Mouse (Mus musculus) left cerebral cortex, adult 2 months (tissue): ENCODE measurements around the gene Syde2. TPM values are rescaled to one million over a fixed set of nuclear protein-coding genes. Genes with fewer than 3 reads are reported as not detected.
"Not testable (repeated sequence)": the region's sequence is repeated elsewhere in the genome, so short reads cannot be mapped to it uniquely, and the experiment has no call there.

Source experiments
- DNase-seq, 2 experiments: peaks; one replicate each; pipeline ENCODE4 v3.0.0; 2021 to 2022; ENCODE audit warnings: low spot score in 2 of 2, mixed read lengths in 1 of 2; ENCODE audit errors: extremely low spot score in 1 of 2
- H3K27ac ChIP-seq: fragments of 200-600 bp; 2 replicates; pipeline ENCODE4 v1.8.1; 2022
- H3K4me3 ChIP-seq: fragments of 200-600 bp; 2 replicates; pipeline ENCODE4 v1.8.1; 2022
- CTCF ChIP-seq: fragments of 200-600 bp; IDR thresholded peaks from 2 replicates; pipeline ENCODE4 v1.8.1; 2022; ENCODE audit warnings: antibody characterized with exemption, mild to moderate bottlenecking, moderate library complexity
- intact Hi-C: fragments of 180-260 bp; cut with DNase I; formaldehyde crosslinking; loops from one replicate; pipeline ENCODE4 v1.15.1; 2025
- total RNA-seq, 2 experiments: library from RNA; stranded (reverse); gene quantifications; 2 replicates each; pipeline ENCODE4 v1.2.3; 2021

Gene Syde2
- total RNA-seq, 2 experiments from 2014 or later: 2.8 to 3.4 TPM

DNA sequence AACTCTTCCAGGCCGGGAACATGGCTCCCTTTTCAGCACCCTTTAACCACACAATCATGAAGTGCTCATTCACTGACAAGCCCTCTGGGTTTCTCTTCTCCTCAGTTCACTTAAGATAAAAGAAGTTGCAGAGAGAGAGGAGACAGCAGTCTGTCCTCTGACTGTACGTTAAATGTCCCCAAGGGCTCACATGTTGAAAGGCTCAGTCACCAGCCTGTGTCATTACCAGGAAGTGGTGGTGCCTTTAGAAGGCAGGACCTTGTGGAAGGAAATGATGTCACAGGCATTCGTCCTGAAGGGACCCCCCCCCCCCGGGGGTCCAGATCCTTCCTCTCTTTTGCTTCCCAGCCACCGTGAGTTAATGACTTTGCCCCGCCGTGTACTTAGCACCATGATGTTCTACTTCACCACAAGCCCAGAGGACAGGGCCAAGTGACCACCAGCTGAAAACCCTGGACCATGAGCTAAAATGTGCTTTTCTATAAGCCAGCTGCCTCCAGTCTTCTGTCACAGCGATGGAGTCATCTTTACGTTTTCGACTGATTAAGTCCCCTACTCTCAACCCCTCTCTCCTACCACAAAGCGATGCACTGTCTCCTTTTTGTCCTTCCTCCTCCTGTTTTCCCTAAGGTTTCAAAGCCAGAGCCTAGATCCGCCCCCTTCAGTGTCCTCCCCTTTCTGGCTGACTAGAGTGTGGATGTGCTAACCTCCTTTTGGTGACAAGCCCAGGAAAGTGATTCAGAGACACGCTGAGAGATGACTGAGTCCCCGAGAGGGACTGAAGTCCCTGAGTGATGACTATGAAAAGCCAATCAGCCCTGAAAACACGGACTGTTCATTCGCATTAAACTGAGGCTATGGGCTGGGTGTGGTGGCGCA is 36.1 kb upstream of the Syde2 start:
- Histone ChIP-seq H3K4me3 (no peak overlapping the region), H3K27ac (no peak overlapping the region)
- intact Hi-C loops: loop anchor here (2.0 to 5.0 kb wide), 2 partner anchors 106 to 121 kb away; no protein-coding TSS in a partner anchor
- TF ChIP-seq CTCF: no peak
- DNase-seq: no peak

DNA sequence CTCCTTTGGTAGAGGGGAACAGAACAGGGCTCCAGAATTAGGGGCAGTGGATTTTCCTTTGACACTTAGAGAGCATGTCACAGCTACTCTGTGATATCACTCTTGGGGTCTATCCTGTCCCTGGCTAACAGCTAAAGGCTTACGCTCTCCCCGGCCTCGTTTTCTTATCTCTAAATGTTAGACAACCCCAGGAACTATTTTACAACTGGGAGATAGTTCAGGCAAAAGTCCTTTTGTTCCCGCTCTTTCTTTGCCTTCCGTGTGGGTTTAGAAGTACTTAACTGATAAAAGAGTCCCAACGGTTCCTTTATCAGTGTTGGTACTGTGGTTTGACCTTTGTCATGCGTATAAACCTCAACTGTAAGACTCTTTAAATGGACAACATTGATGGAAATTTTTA is 34.7 kb upstream of the Syde2 start:
- no peak for DNase-seq
- H3K4me3 ChIP-seq: no peak overlapping the region
- intact Hi-C loops: loop anchor here (5.0 kb wide), 1 partner anchor 104 kb away; no protein-coding TSS in a partner anchor
- no peak for TF ChIP-seq CTCF
- H3K27ac ChIP-seq: no peak overlapping the region

DNA sequence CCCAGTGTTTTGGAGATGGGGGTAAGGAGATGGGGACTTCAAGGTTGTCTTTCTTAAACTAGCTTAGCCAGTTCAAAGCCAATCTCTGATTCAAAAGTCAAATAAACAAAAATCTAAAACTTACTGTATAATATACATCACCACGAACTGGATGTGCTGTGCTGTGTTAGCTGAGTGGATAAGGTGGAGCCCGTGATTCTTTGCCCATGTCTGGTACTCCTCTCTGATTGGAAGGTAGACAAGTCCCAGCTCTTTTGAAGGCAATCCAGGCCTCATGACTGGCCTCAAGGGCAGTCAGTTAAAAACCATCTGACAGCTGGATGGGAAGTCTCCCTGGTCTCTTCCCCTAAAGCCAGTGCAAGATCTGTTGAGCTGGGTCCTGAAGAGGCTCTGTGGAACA is 34.3 kb upstream of the Syde2 start:
- no peak for DNase-seq
- H3K4me3 ChIP-seq: no peak overlapping the region
- TF ChIP-seq CTCF: no peak
- intact Hi-C loops: loop anchor here (5.0 kb wide), 1 partner anchor 104 kb away; no protein-coding TSS in a partner anchor
- H3K27ac ChIP-seq: no peak overlapping the region

DNA sequence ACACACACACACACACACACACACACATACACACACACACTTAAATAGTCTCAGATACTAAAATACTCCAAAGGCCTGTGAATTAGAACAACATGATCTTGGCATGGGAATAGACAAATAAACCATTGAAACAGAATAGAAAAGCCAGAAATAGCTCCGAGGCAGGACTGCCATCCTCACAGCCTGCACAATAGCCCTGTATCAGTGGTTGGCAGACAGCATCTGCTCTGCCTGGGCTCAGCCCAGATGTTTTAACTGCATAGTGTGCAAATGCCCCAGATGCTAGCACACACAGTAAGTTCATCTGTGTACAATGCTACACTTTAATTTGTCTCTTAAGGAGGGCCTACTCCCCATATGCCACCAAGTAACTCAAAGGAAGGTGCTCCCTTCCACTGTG is 27.8 kb upstream of the Syde2 start:
- no peak overlapping the region for H3K4me3 ChIP-seq
- no peak overlapping the region for H3K27ac ChIP-seq
- no peak for TF ChIP-seq CTCF
- no peak for DNase-seq
- intact Hi-C loops: no loop called here

DNA sequence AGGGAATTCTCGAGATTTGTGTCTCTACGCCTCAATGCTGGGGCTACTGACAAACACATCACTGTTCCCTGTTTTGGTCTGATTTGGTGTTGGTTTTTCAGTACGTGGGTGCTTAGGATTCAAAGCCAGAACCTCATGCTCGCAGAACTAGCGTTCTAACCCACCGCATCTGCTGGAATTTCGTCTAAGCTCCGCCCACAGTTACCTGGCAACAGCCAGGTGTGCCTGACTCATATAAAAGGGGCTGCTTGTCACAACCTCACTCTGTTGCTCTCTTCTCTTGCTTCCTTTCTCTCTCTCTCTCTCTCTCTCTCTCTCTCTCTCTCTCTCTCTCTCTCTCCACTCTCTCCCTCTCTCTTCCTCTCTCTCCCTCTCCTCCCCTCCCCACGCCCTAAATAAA is 25.3 kb upstream of the Syde2 start:
- DNase-seq: no peak
- Histone ChIP-seq H3K4me3 (no peak overlapping the region), H3K27ac (no peak overlapping the region)
- no peak for TF ChIP-seq CTCF
- intact Hi-C loops: no loop called here

DNA sequence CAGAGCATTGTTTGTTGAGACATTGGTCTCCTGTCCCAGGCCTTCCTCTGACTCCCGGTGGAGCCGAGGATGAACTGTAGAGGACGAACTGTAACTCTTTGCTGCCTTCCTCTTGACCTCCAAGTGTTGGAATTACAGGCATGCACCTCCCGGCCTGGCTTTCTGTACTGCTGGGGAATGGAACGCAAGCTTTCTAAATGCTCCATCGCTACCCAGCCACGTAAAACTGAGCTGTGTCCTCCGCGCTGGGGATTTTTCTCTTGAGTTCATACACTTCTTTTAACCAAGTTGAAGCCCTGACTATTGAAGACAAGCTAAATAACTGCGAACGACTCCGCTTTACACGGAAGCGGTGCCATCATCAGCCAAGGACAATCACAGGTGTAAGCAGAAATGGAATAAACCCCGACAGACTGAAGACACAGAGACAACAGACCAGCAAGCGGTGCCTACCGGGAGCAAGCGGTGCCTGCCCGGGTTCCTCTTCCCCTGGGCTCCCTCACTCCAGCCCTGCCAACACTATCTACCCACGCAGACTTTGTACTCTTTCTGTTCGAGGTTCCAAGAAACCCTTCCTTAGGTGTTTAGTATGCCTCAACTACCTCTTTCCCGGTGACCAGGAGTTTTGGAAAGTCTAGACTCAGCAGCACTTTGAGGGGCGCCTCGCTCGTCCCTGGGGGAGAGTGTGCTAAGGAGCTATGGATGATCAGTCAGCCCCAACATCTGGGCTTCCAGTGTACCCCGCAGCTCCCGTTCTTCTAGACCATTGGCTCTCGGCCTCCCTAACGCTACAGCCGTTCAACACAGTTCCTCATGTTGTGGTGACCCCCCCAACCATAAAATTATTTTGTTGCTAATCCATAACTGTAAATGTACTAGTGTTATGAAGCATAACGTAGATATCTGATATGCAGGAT is 24.3 kb upstream of the Syde2 start:
- Histone ChIP-seq H3K27ac (no peak overlapping the region), H3K4me3 (no peak overlapping the region)
- TF ChIP-seq CTCF: no peak
- intact Hi-C loops: no loop called here
- DNase-seq: no peak

DNA sequence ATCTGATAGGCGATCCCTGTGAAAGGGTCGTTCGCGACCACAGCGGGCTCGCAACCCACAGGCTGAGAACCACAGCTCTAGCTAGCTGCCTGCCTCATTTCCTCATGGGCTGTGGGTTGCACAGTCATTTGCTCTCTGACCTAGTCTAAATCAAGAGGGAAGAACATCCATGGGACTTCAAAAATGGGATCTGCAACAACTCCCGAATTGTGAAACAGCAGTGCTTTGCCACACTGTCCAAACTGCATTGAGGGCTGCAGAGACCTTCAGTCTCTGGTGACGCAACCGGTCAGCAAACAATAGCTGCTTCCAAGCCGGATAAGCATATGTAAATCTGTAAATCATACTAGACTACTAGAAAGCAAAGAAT is 23.7 kb upstream of the Syde2 start:
- no peak for DNase-seq
- intact Hi-C loops: no loop called here
- H3K27ac ChIP-seq: no peak overlapping the region
- no peak overlapping the region for H3K4me3 ChIP-seq
- no peak for TF ChIP-seq CTCF

DNA sequence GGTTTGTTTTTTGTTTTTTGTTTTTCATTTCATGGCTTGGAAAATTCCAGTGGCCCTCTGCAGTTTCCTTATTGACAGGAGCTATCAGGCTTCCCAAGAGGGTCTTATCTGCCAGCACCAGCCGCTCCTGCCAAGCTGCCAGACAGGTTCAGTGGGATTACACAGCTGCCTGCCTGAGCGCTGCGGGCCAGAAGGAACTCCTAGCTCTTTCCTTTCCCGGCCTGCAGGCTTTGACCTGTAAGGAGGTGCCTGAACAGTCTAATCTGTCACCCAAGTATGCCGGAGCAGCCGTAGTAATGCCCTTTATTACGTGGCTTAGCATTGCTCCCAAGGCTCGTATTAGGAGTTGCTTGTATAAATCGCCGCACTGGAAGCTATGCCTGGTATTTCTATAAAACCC is 23.2 kb upstream of the Syde2 start:
- H3K27ac ChIP-seq: no peak overlapping the region
- no peak overlapping the region for H3K4me3 ChIP-seq
- intact Hi-C loops: no loop called here
- TF ChIP-seq CTCF: no peak
- DNase-seq: no peak

DNA sequence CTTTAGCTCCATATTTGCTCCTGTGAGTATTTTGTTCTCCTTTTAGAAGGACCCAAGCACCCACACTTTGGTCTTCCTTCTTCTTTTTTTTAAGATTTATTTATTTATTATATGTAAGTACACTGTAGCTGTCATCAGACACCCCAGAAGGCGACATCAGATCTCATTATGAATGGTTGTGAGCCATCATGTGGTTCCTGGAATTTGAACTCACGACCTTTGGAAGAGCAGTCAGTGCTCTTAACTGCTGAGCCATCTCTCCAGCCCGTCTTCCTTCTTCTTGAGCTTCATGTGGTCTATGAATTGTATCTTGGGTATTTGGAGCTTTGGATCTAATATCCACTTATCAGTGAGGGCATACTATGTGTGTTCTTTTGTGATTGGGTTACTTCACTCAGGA is 22.1 kb upstream of the Syde2 start:
- DNase-seq, intact Hi-C loops: not testable (repeated sequence)

DNA sequence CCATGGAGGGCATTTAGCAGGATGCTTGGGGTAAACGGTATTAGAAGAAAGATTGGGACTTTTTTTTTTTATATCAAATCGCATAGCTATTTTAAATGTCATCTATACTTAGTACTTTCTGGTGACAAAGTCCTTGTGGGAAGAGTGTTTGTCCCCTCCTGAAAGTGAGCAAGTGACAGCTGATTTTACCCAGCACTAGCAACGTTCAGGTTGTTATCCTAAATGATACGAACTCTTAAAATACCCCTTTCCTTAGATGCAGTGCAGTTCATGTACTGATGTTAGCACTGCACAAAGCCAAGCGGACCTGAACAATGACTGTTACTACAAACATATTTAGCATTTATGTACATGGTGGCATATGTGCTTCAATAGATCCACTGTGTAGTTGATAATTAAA is 20.9 kb upstream of the Syde2 start:
- intact Hi-C loops: no loop called here
- Histone ChIP-seq H3K4me3 (no peak overlapping the region), H3K27ac (no peak overlapping the region)
- TF ChIP-seq CTCF: no peak
- DNase-seq: no peak

More for the DNA sequence above, 22.1 kb upstream of the Syde2 start:
- not testable (repeated sequence) for H3K4me3 ChIP-seq, H3K27ac ChIP-seq

DNA sequence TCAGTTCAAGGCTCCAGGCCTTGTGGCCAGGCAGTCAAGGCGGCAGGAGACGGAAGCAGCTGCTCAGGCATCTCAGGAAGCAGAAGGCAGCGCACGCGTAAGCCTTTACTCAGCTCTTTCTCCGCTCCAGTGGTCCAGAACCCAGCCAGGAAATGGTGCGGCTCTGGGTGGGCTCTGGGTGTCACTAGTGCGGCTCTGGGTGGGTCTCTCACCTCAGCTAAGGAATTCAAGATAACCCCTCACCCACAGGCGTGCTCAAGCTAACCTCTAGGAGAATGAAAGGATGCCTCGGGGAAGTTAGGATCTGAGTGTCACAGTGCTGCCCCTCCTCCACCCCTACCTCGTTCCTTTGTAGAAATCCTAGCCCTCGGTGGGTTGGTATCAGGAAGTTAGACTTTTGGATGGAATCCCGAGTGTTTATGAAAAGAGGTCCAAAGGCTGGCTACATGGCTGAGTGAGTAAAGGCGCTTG is 18.6 kb upstream of the Syde2 start:
- no peak for DNase-seq
- intact Hi-C loops: no loop called here
- Histone ChIP-seq H3K27ac (no peak overlapping the region), H3K4me3 (no peak overlapping the region)
- TF ChIP-seq CTCF: no peak

DNA sequence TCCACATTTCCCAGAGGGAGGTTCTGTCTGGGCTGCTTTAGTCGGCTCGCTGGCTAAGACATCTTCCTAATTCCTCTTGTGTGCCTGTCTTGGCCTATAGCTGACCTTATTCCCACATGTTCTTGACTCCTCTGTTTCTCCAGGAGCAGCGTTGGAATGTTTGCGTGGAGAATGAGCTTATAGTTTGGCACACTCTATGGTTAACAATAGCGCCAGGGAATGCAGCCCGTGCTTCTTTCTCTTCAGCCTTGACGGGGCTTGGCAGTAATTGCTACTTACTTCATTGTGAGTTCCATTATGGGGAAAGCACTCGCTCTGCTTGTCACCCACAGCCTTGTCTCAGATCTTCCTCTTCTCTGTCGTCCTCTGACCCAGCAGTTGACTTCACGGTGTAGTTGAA is 16.2 kb upstream of the Syde2 start:
- intact Hi-C loops: no loop called here
- DNase-seq: no peak
- Histone ChIP-seq H3K4me3 (no peak overlapping the region), H3K27ac (no peak overlapping the region)
- no peak for TF ChIP-seq CTCF
